Comparison of ENCODE assay signal across 18 mouse cellular contexts in genomic region chr13:84760978-84761377, GRCm38 (mm10).
DNase-seq lines count a peak whose midpoint lies in the region; ATAC-seq and TF ChIP-seq lines count a peak whose summit lies in the region.
"Had no signal": no experiment of that assay in that cellular context is flagged by ENCODE, and none has a peak within 500 bp of the region (broad histone marks: within the 10 kb centered on the region; RNA-seq: fewer than 3 reads in every experiment).

No protein-coding gene starts in this region.

- ATAC-seq in CD4-positive, CD25-positive, alpha-beta regulatory T cell, adult 4 months, result no peak
- ATAC-seq: activated CD4-positive, CD25-positive, alpha-beta regulatory T cell, adult 4 months; intestine, postnatal 0 days had no signal

- TF ChIP-seq CTCF in left cerebral cortex, adult 2 months (IDR thresholded peaks at IDR 0.05), result no peak
- TF ChIP-seq CTCF in gastrocnemius, adult 2 months (IDR thresholded peaks at IDR 0.05), result no peak

- H3K27ac ChIP-seq in left cerebral cortex, adult 2 months, result peak overlapping the region; percentile 94
- H3K27ac ChIP-seq in forebrain, embryonic 10.5 days, result peak overlapping the region; percentile 74
- no peak overlapping the region for H3K27ac ChIP-seq in gastrocnemius, adult 2 months
- H3K27ac ChIP-seq: heart, adult 2 months; kidney, postnatal 0 days; limb, embryonic 15.5 days; stomach, postnatal 0 days had no signal

- no peaks in the 10 kb centered on the region for H3K36me3 ChIP-seq in forebrain, embryonic 10.5 days (replicated peaks)
- H3K36me3 ChIP-seq: limb, embryonic 15.5 days had no signal

- WGBS in forebrain, embryonic 10.5 days, result 70% methylated on average over 8 of the region's 8 CpGs

- peaks cover 19% of the 10 kb centered on the region; the same call in 1 of the 2 replicates for H3K27me3 ChIP-seq in forebrain, embryonic 10.5 days (ENCODE audit: poor library complexity, severe bottlenecking)
- H3K27me3 ChIP-seq: limb, embryonic 15.5 days had no signal

- H3K4me3 ChIP-seq in left cerebral cortex, adult 2 months, result peak overlapping the region; percentile 33; the same call in 1 of the 2 replicates
- no peak overlapping the region for H3K4me3 ChIP-seq in forebrain, embryonic 10.5 days
- H3K4me3 ChIP-seq in gastrocnemius, adult 2 months, result no peak overlapping the region
- H3K4me3 ChIP-seq: heart, adult 2 months; limb, embryonic 15.5 days had no signal

- DNase-seq in cerebellum, adult 9-10 months, result peak; percentile 56
- no peak for DNase-seq in cerebellum, adult 11 months
- no peak for DNase-seq in left cerebral cortex, adult 2 months (ENCODE audit: extremely low spot score in 1 of 2, low spot score in 2 of 2)
- no peak for DNase-seq in left cerebral cortex, adult 11 months (ENCODE audit: low spot score)
- DNase-seq in forebrain, embryonic 10.5 days (ENCODE audit: extremely low spot score, low spot score), result no peak
- DNase-seq in left cerebral cortex, postnatal 4 days, result peak; percentile 60
- DNase-seq in gastrocnemius, adult 2 months, result no peak
- DNase-seq: adrenal gland, postnatal 25 days; heart, adult 2 months; lung, adult 2 months; lung, postnatal 4 days; thymus, postnatal 14 days had no signal

- intact Hi-C loops in left cerebral cortex, adult 2 months (cut with DNase I), result loop anchor here (5.0 kb wide), 2 partner anchors 539 to 774 kb away; partner anchors contain the start of gene Tmem161b
- intact Hi-C loops in left cerebral cortex, postnatal 4 days (cut with DNase I), result loop anchor here (5.0 kb wide), 2 partner anchors 306 to 401 kb away; no protein-coding TSS in a partner anchor
- intact Hi-C loops in gastrocnemius, adult 2 months (cut with DNase I), result no loop called here

- no peaks in the 10 kb centered on the region for H3K9me3 ChIP-seq in forebrain, embryonic 10.5 days
- H3K9me3 ChIP-seq: limb, embryonic 15.5 days had no signal

- peaks cover 44% of the 10 kb centered on the region for H3K4me1 ChIP-seq in forebrain, embryonic 10.5 days
- H3K4me1 ChIP-seq: limb, embryonic 15.5 days had no signal

Comparison
In these comparisons a context has a peak if more than half of its experiments do, and no peak if none do; other contexts are left out.
1. DNase-seq: peak in cerebellum, adult 9-10 months (single experiment) and left cerebral cortex, postnatal 4 days (single experiment); none in cerebellum, adult 11 months (single experiment), left cerebral cortex, adult 2 months (0 of 2), left cerebral cortex, adult 11 months (single experiment), forebrain, embryonic 10.5 days (single experiment) and gastrocnemius, adult 2 months (single experiment).